Mouse (Mus musculus) embryo, embryonic 11.5 days (tissue): Measurements from ENCODE around the gene Gm973.
"Not testable (repeated sequence)": the region's sequence is repeated elsewhere in the genome, so short reads cannot be mapped to it uniquely, and the experiment has no call there.

ENCODE experiments used
- DNase-seq: peaks from one replicate; pipeline ENCODE4 v3.0.0-alpha.2; 2012; ENCODE audit warnings: low read depth, low spot score

Gene Gm973

DNA sequence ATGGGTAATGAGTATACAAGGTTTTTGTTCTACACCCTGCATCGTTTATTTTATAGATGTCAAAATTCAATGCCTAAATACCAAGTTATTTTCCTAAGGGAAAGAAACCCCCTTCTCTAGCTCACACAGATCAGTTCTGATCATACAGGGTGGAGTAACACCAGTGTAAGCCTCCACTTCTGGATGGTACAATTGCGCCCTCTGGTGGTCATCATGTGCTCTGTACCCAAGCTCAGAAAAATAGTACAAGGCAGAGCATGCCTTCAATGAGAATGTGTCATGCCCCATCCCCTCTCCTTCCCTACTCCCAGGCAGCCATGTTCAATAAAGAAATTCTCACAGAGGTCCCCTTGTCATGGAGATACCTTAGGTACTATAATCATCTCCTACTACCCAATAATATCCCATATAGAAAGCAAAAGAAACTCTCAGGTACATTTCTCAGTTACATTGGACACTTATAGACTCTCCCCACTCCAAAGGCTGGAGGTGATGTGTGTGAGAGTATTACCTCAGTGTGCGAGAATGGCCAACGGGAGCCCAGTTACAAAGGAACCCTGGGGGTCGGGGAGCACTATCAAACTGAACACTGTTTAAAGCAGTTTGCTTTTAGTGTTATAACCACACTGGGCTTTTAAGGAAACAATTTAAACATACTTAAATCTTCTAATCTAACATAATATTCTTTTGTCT is 107.4 kb downstream of the Gm973 start:
- DNase-seq, result peak; percentile 83

DNA sequence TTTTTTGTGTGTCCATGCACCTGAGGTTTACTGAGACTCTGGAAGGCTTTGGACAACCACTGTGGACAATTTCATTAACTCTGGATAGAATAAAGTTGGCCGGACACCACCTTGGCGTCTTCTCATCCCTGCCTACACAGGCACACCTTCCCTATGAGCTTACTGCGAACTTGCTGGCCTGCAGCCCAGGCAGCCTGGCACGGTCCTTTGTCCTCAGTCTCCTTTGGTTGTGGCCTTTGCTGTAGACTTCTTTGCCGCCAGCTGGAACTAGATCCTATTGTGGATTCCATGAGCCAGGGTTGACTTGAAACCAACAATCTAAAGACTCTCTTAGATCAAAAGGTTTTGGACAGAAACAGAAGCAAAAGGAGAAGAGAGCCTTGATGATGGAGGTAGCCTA is 109.3 kb downstream of the Gm973 start:
- DNase-seq, result no peak

DNA sequence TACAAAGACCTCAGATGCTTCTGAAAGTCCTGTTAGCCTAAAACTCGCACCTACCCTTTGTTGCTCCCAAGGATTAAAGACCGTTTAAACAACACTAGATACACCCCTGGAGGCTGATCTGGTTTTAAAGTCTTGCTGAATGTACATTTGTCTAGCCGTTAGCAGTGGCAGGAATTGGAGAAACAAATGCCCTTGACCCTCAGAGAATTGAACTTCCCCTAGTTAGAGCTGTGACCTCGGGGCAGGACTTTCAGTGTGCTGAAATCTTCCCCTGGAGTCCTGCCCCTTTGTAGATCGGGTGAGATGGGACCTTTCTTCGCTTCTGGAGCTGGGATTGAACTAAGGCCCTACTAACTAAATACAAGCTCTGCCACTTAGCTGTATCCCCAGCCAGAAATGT is 113.1 kb downstream of the Gm973 start:
- no peak for DNase-seq

- DNase-seq, result not testable (repeated sequence)
These were observed 114.3 kb downstream of the Gm973 start for GRCm38 (mm10) chr1:59630356-59630755.

- DNase-seq, result no peak
These were observed 116.1 kb downstream of the Gm973 start for GRCm38 (mm10) chr1:59631986-59632659.

GRCm38 (mm10) chr1:59633056-59633455 is 117.0 kb downstream of the Gm973 start:
- DNase-seq, result no peak

GRCm38 (mm10) chr1:59636349-59636748 is 120.3 kb downstream of the Gm973 start:
- no peak for DNase-seq

GRCm38 (mm10) chr1:59638371-59638770 is 122.3 kb downstream of the Gm973 start:
- no peak for DNase-seq

GRCm38 (mm10) chr1:59642488-59642887 is 126.4 kb downstream of the Gm973 start:
- no peak for DNase-seq

GRCm38 (mm10) chr1:59646502-59646901 is 130.4 kb downstream of the Gm973 start:
- DNase-seq, result not testable (repeated sequence)

DNA sequence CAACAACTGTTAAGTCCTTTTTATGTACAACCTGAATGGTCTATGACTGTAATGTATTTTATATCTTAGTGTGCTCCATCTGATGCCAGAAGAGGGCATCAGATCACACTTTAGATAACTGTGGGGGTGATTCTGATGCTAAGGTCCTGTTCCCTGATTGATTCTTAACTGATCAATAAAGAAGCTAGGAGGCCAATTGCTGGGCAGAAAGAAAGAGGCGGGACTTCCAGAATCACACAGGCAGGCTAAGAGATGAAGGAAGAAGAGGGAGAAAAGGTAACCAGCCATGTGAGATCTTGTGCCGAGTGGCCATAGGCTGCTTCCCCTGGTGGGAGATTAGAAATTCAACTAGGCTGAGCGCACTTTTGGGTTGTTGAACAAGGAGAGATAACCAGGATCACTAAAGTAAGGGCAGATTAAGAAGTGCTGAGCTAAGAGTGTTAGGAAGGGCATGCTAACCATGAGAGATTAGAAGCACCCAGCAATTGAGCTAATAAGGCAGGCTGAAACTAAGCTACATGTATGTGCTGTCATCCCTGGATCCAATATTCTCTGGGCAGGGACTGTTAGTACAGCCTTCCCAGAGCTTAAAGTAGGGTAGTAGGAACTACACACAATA is 135.2 kb downstream of the Gm973 start:
- no peak for DNase-seq

GRCm38 (mm10) chr1:59653243-59653911 is 137.3 kb downstream of the Gm973 start:
- no peak for DNase-seq

- no peak for DNase-seq
These were observed 140.4 kb downstream of the Gm973 start for GRCm38 (mm10) chr1:59656244-59657171.

GRCm38 (mm10) chr1:59663456-59664135 is 147.5 kb downstream of the Gm973 start:
- no peak for DNase-seq

DNA sequence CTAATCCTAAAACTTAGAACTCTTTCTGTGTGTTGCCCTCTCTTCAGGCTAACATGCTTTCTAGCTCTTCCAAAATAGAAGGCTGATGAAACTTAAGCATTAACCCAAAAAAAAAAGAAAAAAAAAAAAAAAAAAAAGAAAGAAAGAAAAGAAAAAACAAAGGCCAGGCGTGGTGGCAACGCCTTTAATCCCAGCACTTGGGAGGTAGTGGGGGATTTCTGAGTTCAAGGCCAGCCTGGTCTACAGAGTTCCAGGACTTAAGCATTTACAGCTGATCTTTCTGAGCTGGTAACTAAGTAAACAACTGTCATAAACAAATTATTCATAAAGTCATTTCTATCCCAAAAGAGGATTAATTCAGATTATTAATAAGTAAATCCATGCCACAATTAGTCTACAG is 152.8 kb downstream of the Gm973 start:
- no peak for DNase-seq

- no peak for DNase-seq
These were observed 154.0 kb downstream of the Gm973 start for GRCm38 (mm10) chr1:59669962-59670630.

- DNase-seq, result peak; percentile 85
These were observed 154.6 kb downstream of the Gm973 start, which contains the start of gene Sumo1 for GRCm38 (mm10) chr1:59670641-59671168. Sumo1 (minus strand) TSS chr1:59670834.

DNA sequence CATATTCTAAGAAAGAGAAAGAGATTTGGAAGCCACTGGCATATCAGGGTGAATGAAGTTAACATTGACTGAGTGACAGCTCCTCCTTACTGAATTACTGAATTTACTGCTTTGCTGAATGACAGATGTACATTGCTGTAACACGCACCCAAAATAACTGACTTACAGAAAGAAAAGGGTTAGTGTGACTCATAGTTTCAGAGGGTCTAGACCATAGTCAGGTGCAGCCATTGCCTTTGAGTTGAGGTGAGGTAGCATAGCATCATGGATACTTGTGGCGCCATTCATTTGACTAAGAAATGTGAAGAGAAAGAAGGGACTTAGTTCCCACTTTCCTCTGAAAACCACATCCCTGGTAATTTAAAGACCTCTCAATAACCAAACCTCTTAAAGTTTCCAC is 157.6 kb downstream of the Gm973 start:
- no peak for DNase-seq

DNA sequence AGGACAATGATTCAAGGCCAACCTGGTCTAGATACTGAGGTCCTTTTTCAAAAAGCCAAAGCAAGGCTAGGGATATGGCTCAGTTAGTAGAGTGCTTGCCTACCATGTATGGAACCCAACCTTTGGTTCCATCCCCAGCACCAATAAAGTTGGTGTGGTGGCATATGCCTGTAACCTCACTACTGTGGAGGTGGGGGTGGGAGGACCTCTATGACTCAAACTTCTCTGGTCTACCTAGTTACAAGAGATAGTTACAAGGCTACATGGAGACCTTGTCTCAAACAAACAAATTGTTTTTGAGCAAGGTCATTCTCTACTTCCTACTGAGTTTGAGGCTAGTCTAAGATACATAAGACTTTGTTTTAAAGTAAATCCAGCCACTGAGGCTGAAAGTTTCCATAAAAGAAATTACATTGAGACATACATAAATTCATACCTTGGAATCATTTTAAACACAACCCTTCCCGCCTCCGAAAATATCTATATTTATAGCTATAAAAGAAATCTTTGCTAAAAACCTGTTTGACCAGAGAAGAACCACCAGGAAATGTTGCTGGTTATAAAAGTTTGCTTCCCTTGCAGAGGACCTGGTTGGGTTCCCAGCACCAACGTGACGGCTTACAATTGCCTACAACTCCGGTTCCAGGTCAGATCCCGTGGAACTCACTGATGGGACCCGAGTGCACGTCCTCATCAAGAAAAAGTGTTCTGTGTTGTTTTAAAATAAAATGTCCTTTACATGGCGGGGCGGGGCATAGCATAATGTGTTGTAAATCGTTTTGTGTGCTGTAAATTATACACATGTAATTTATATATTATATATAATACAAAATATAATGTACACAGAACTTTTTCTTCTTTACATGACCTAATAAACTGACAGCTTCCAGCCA is 168.1 kb downstream of the Gm973 start:
- no peak for DNase-seq
